Comparison of ENCODE assay signal across 27 mouse cellular contexts in the genomic region with DNA sequence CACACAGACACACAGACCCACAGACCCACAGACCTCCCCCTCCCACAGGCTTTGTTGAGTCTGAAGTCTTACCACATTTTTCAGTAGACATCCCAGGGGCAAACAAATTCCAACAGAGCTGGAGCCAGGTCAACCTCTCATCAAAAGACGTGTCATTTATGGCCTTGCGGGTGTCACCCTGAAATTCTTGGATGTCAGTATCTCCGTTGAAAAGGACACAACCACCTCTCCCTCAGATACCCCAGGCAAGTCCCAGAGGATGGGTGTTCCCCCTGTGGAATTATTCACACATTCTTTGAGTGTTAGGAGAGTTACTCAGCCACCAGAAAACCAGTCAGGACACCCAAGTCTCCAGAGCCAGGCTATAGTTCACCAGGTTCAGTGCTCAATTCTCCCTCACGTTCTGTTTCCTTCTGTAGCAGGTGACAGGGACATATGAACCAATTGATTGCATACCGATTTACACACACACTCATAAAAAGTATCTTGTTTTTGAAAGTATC. TPM values are rescaled to one million over a fixed set of nuclear protein-coding genes. Genes with fewer than 3 reads are reported as not detected.
"Had no signal": no experiment of that assay in that cellular context is flagged by ENCODE, and none has a peak within 500 bp of the region (broad histone marks: within the 10 kb centered on the region; RNA-seq: fewer than 3 reads in every experiment).

No protein-coding gene starts in this region.

- H3K4me3 ChIP-seq: lung, embryonic 15.5 days; megakaryocyte, embryonic 14.5 days; midbrain, embryonic 13.5 days; midbrain, embryonic 15.5 days; neural tube, embryonic 13.5 days; neural tube, embryonic 15.5 days had no signal

- H3K27me3 ChIP-seq: lung, embryonic 15.5 days; midbrain, embryonic 13.5 days; midbrain, embryonic 15.5 days; neural tube, embryonic 13.5 days; neural tube, embryonic 15.5 days had no signal

- DNase-seq: lung, adult 2 months; lung, postnatal 14 days; lung, postnatal 36 days; retina, postnatal 1 day; right cerebral cortex, adult 18-20 months; right cerebral cortex, postnatal 25 days; right cerebral cortex, postnatal 4 days; spleen, adult 18-20 months; thymus, adult 2 months; thymus, postnatal 25 days; thymus, postnatal 4 days had no signal

- H3K9me3 ChIP-seq: lung, embryonic 15.5 days; megakaryocyte, embryonic 14.5 days; midbrain, embryonic 13.5 days; midbrain, embryonic 15.5 days; neural tube, embryonic 13.5 days; neural tube, embryonic 15.5 days had no signal

- ATAC-seq: lung, postnatal 0 days; midbrain, embryonic 13.5 days; midbrain, embryonic 15.5 days had no signal

- H3K27ac ChIP-seq: lung, embryonic 15.5 days; macrophage; midbrain, embryonic 13.5 days; midbrain, embryonic 15.5 days; neural tube, embryonic 13.5 days; neural tube, embryonic 15.5 days had no signal

- H3K36me3 ChIP-seq: lung, embryonic 15.5 days; midbrain, embryonic 13.5 days; midbrain, embryonic 15.5 days; neural tube, embryonic 13.5 days; neural tube, embryonic 15.5 days had no signal

- H3K4me2 ChIP-seq: lung, embryonic 15.5 days; midbrain, embryonic 11.5 days; midbrain, embryonic 13.5 days; midbrain, embryonic 15.5 days; neural tube, embryonic 13.5 days; neural tube, embryonic 15.5 days had no signal

- H3K9ac ChIP-seq: lung, embryonic 15.5 days; midbrain, embryonic 13.5 days; midbrain, embryonic 15.5 days; neural tube, embryonic 13.5 days; neural tube, embryonic 15.5 days had no signal

RNA-seq across cellular contexts. Expression of gene Pbp2, which starts 9.3 kb away (rescaled TPM):
- total RNA-seq: megakaryocyte progenitor cell, adult 5-6 weeks; midbrain, postnatal 0 days; monocyte, adult 5-6 weeks had no signal
- polyA plus RNA-seq: liver, embryonic 16.5 days; lung, adult 2 months; macrophage; midbrain, embryonic 11.5 days; midbrain, embryonic 13.5 days; midbrain, embryonic 15.5 days; midbrain, postnatal 0 days; neural tube, embryonic 11.5 days; neural tube, embryonic 15.5 days; small intestine, adult 2 months; stomach, embryonic 14.5 days; thymus, adult 2 months had no signal
